Mouse (Mus musculus): ENCODE measurements around the gene Vti1a.

The Vti1a gene

GRCm38 (mm10) chr19:55588948-55589896 is 273.1 kb downstream of the Vti1a start:
- no peak for DNase-seq (ENCODE audit: low read depth)

GRCm38 (mm10) chr19:55592876-55593691 is 277.0 kb downstream of the Vti1a start:
- no peak for DNase-seq (ENCODE audit: low read depth)

- DNase-seq (ENCODE audit: low read depth) = no peak
Observed at GRCm38 (mm10) chr19:55593729-55594444, 277.8 kb downstream of the Vti1a start.

GRCm38 (mm10) chr19:55594451-55594850 is 278.4 kb downstream of the Vti1a start:
- DNase-seq (ENCODE audit: low read depth) = no peak

GRCm38 (mm10) chr19:55595945-55596649 is 280.0 kb downstream of the Vti1a start:
- DNase-seq (ENCODE audit: low read depth) = no peak

- no peak for DNase-seq (ENCODE audit: low read depth)
Observed at GRCm38 (mm10) chr19:55596804-55597203, 280.7 kb downstream of the Vti1a start.

- no peak for DNase-seq (ENCODE audit: low read depth)
Observed at GRCm38 (mm10) chr19:55597296-55597695, 281.2 kb downstream of the Vti1a start.

- DNase-seq (ENCODE audit: low read depth) = no peak
Observed at GRCm38 (mm10) chr19:55597951-55598350, 281.9 kb downstream of the Vti1a start.

GRCm38 (mm10) chr19:55599124-55599523 is 283.0 kb downstream of the Vti1a start:
- no peak for DNase-seq (ENCODE audit: low read depth)

- DNase-seq (ENCODE audit: low read depth) = no peak
Observed at GRCm38 (mm10) chr19:55607725-55608124, 291.6 kb downstream of the Vti1a start.

- DNase-seq (ENCODE audit: low read depth) = no peak
Observed at GRCm38 (mm10) chr19:55608858-55609375, 292.8 kb downstream of the Vti1a start.

GRCm38 (mm10) chr19:55609806-55610205 is 293.7 kb downstream of the Vti1a start:
- no peak for DNase-seq (ENCODE audit: low read depth)

GRCm38 (mm10) chr19:55615743-55616142 is 299.6 kb downstream of the Vti1a start:
- DNase-seq (ENCODE audit: low read depth) = no peak

GRCm38 (mm10) chr19:55616276-55616675 is 300.2 kb downstream of the Vti1a start:
- no peak for DNase-seq (ENCODE audit: low read depth)

- DNase-seq (ENCODE audit: low read depth) = no peak
Observed at GRCm38 (mm10) chr19:55616937-55617336, 300.8 kb downstream of the Vti1a start.

- peak; percentile 8 for DNase-seq (ENCODE audit: low read depth)
Observed at GRCm38 (mm10) chr19:55618546-55618945, 302.5 kb downstream of the Vti1a start.

GRCm38 (mm10) chr19:55620411-55621008 is 304.4 kb downstream of the Vti1a start:
- DNase-seq (ENCODE audit: low read depth) = no peak

GRCm38 (mm10) chr19:55621011-55621625 is 305.0 kb downstream of the Vti1a start:
- DNase-seq (ENCODE audit: low read depth) = no peak

GRCm38 (mm10) chr19:55622821-55623220 is 306.7 kb downstream of the Vti1a start:
- DNase-seq (ENCODE audit: low read depth) = no peak

- no peak for DNase-seq (ENCODE audit: low read depth)
Observed at GRCm38 (mm10) chr19:55623605-55624004, 307.5 kb downstream of the Vti1a start.
